Mouse (Mus musculus): ENCODE data around the gene Swap70. TPM values are rescaled to one million over a fixed set of nuclear protein-coding genes. Genes with fewer than 3 reads are reported as not detected.
A peak's percentile ranks its signal among the peaks of the same experiment; 100 is the strongest.

Gene Swap70
- polyA plus RNA-seq, 1 experiment from 2014 or later = 38.4 TPM

DNA sequence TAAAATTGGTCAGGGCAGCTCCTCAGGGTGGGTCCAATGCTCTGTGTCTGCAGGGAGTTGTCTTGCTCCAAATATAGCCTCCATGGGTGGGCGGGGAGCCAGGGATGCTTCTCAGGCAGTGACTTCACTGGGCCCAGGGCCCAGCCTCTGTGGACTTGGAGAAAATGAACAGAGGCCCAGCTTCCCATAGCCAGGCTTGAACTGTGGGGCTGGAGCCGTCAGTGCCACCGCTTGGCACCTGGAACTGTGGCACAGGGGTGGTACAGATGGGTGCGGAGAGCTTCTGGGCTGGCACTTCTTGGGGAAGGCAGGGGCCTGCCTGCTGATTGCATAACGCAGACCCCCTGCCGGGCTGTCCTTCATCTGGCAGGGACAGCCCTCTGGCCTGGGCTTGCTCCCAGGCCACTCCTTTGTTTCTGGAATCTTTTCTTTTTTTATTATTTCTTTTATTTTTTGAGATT lies 67.2 kb downstream of the Swap70 start:
- Histone ChIP-seq H3K27ac (ENCODE audit: low read length) (peak overlapping the region; percentile 71), H3K4me1 (ENCODE audit: insufficient read depth, low read depth, low read length) (peaks cover 3% of the 10 kb centered on the region; the same call in 1 of the 2 replicates), H3K9me3 (ENCODE audit: low read length) (no peaks in the 10 kb centered on the region), H3K9ac (replicated peaks; ENCODE audit: low read depth) (no peak overlapping the region), H3K36me3 (ENCODE audit: insufficient read depth, low read length) (no peaks in the 10 kb centered on the region), H3K27me3 (replicated peaks; ENCODE audit: insufficient read depth, low read length) (no peaks in the 10 kb centered on the region), H3K4me2 (replicated peaks; ENCODE audit: low read depth, low read length) (no peak overlapping the region), H3K4me3 (ENCODE audit: low read depth, low read length) (no peak overlapping the region)
- DNase-seq (ENCODE audit: low spot score) (peak; percentile 73), ATAC-seq (peak; percentile 71)
- TF ChIP-seq EP300 (IDR thresholded peaks at IDR 0.05) (no peak), CTCF (IDR thresholded peaks at IDR 0.05) (no peak)
- WGBS = 55% methylated on average over 6 of the region's 6 CpGs

DNA sequence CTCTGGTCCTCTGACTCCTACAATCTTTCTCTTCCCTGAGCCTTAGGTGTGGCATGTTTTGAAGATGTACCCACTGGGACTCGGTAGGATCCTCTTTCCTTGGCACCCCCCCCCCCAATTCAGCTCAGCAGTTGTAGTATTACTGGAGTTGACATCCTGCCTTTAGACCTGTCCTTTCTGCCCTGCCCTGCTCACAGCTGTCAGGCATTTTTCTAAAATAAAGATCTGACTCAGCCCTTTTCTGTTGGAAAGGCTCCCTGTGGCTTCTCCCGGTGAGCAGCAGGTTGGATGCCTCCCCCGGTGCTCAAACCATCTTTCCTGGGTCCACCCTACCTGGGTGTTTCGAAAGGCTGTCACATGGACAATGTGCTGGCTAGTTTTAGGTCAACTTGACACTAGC lies 68.1 kb downstream of the Swap70 start:
- H3K4me1 ChIP-seq (ENCODE audit: insufficient read depth, low read depth, low read length) = peaks cover 3% of the 10 kb centered on the region; the same call in 1 of the 2 replicates
- no peak overlapping the region for H3K9ac ChIP-seq (replicated peaks; ENCODE audit: low read depth)
- no peaks in the 10 kb centered on the region for H3K27me3 ChIP-seq (replicated peaks; ENCODE audit: insufficient read depth, low read length)
- no peak for TF ChIP-seq EP300 (IDR thresholded peaks at IDR 0.05)
- TF ChIP-seq CTCF (IDR thresholded peaks at IDR 0.05) = no peak
- no peak for ATAC-seq
- no peak overlapping the region for H3K4me3 ChIP-seq (ENCODE audit: low read depth, low read length)
- peak overlapping the region; percentile 35; the same call in 1 of the 2 replicates for H3K27ac ChIP-seq (ENCODE audit: low read length)
- DNase-seq (ENCODE audit: low spot score) = no peak
- no peaks in the 10 kb centered on the region for H3K9me3 ChIP-seq (ENCODE audit: low read length)
- WGBS = 77% methylated on average over 4 of the region's 4 CpGs
- H3K4me2 ChIP-seq (replicated peaks; ENCODE audit: low read depth, low read length) = no peak overlapping the region
- H3K36me3 ChIP-seq (ENCODE audit: insufficient read depth, low read length) = no peaks in the 10 kb centered on the region

DNA sequence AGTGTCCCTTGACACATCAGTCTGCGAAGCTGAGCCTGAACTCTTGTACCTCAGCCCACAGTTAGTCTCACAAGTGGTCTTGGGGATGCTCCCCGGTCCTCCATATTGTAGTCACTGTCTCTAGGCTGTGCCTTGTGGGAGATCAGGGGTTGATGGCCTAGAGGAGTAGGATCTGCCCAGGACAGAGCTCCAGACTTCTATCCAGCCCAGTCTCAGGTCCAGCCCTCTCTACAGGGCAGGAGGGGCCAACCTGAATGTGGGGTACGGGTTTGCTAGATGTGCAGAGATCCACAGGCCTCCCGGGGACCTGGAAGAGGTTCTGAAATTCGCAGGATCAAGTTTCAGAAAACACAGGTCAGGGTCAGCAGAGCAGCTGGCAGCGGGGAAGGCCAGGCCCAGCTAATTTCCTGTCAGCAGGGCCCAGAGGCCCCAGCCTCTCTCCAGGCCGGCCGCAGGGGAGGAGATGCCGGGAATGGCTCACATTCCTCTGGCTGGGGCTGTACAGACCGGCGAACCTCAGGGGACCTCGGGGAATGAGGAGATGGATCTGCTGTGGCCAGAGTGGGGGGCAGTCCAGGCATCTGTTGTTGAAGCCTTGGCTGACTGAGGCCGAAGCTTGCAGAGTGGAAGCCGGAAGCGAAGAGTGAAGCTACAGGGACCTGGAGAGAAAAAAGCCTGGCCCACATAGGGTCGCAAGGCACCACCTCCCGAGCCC lies 75.5 kb downstream of the Swap70 start:
- DNase-seq (ENCODE audit: low spot score) (peak; percentile 90), ATAC-seq (peak; percentile 95)
- 25% methylated on average over 17 of the region's 17 CpGs for WGBS
- Histone ChIP-seq H3K4me2 (replicated peaks; ENCODE audit: low read depth, low read length) (no peak overlapping the region), H3K4me1 (ENCODE audit: insufficient read depth, low read depth, low read length) (peaks cover 10% of the 10 kb centered on the region; the same call in 1 of the 2 replicates), H3K9me3 (ENCODE audit: low read length) (no peaks in the 10 kb centered on the region), H3K36me3 (ENCODE audit: insufficient read depth, low read length) (no peaks in the 10 kb centered on the region), H3K27me3 (replicated peaks; ENCODE audit: insufficient read depth, low read length) (no peaks in the 10 kb centered on the region), H3K9ac (replicated peaks; ENCODE audit: low read depth) (peak overlapping the region; percentile 23; the same call in 1 of the 2 replicates), H3K4me3 (ENCODE audit: low read depth, low read length) (no peak overlapping the region), H3K27ac (ENCODE audit: low read length) (peak overlapping the region; percentile 88)
- peak; percentile 17; the same call in 1 of the 2 replicates for TF ChIP-seq EP300 (IDR thresholded peaks at IDR 0.05)
- TF ChIP-seq CTCF (IDR thresholded peaks at IDR 0.05) = no peak

DNA sequence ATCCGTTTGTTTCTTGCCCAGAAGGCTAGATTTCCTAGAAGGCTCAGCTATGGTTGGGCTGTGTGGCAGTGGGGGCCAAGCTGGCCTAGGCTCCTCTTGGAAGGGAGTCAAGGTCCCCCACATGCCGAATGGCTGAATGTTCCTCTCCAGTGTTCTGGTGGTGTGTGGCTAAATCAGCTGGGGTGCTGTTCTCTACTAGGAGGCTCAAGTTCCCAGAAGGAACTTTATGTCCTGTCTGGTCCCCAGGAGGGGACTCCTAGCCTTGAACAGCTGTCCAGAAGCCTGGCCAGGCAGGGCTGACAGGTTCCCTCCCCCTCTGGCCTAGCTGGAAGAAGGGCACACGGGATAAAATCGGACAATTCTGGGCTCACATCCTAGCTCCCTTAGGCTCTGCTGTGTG lies 76.1 kb downstream of the Swap70 start:
- Histone ChIP-seq H3K9me3 (ENCODE audit: low read length) (no peaks in the 10 kb centered on the region), H3K4me1 (ENCODE audit: insufficient read depth, low read depth, low read length) (peaks cover 10% of the 10 kb centered on the region; the same call in 1 of the 2 replicates), H3K36me3 (ENCODE audit: insufficient read depth, low read length) (no peaks in the 10 kb centered on the region), H3K27me3 (replicated peaks; ENCODE audit: insufficient read depth, low read length) (no peaks in the 10 kb centered on the region), H3K4me3 (ENCODE audit: low read depth, low read length) (no peak overlapping the region), H3K4me2 (replicated peaks; ENCODE audit: low read depth, low read length) (no peak overlapping the region), H3K27ac (ENCODE audit: low read length) (peak overlapping the region; percentile 88), H3K9ac (replicated peaks; ENCODE audit: low read depth) (no peak overlapping the region)
- DNase-seq (ENCODE audit: low spot score) (peak; percentile 63), ATAC-seq (peak; percentile 76)
- no peak for TF ChIP-seq CTCF (IDR thresholded peaks at IDR 0.05)
- TF ChIP-seq EP300 (IDR thresholded peaks at IDR 0.05) = no peak
- 34% methylated on average over 4 of the region's 4 CpGs for WGBS

DNA sequence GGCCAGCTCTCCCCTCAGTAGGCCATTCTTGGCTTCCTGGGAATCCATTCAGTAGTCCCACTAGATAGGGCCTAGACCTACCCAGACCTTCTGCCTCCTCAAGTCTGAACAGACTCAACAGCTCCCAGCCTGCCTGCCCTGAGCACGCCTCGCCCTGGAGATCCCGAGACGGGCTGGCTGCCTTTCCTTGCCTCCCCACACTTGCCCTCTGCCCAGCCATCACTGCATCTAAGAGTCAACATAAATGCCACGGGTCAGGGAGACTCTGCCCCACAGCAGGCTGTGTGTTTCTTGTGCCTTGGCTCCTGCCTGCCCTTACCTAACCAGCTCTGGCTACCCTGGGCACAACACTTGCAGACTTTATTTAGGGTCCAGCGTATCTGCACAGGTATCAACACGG lies 76.6 kb downstream of the Swap70 start:
- Histone ChIP-seq H3K4me1 (ENCODE audit: insufficient read depth, low read depth, low read length) (peaks cover 10% of the 10 kb centered on the region; the same call in 1 of the 2 replicates), H3K36me3 (ENCODE audit: insufficient read depth, low read length) (no peaks in the 10 kb centered on the region), H3K9me3 (ENCODE audit: low read length) (no peaks in the 10 kb centered on the region), H3K9ac (replicated peaks; ENCODE audit: low read depth) (no peak overlapping the region), H3K4me3 (ENCODE audit: low read depth, low read length) (no peak overlapping the region), H3K27me3 (replicated peaks; ENCODE audit: insufficient read depth, low read length) (no peaks in the 10 kb centered on the region), H3K4me2 (replicated peaks; ENCODE audit: low read depth, low read length) (no peak overlapping the region), H3K27ac (ENCODE audit: low read length) (peak overlapping the region; percentile 88)
- TF ChIP-seq EP300 (IDR thresholded peaks at IDR 0.05) (no peak), CTCF (IDR thresholded peaks at IDR 0.05) (no peak)
- no peak for DNase-seq (ENCODE audit: low spot score)
- 80% methylated on average over 7 of the region's 7 CpGs for WGBS
- ATAC-seq = no peak

DNA sequence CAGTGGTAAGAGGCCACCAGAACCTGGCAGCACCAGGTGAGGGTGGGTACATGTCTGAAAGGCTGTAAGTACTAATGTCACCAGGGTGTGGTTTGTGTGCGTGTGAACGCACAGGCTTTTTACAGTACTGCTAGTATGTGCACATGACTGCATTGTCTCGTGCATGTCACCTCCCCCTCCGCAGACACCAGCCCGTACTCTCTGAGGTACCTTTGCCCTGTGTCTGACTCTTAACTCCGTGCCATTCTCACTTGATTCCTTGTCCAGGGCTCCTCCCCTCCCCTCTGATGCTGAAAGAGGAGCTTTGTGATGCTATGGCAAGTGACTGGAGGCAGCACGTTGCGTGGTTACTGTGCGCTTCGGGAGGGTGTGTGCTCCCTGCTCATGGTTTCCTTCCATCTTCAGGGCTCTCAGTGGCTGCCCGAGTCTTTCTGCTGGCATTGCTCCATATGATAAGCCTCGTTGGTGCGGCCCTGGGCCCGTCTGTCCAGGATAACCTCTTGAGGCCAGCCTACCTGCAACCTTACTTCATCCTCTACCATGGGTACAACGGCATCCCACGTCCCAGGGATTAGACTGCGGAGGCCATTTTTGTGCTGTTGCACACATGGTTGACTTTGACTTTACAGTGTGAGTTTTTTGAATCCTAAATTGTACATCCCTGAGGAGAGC lies 77.4 kb downstream of the Swap70 start:
- 0 out of 2 replicates have a peak overlapping the region, but pooled peaks have one; percentile 88 for H3K27ac ChIP-seq (ENCODE audit: low read length)
- H3K27me3 ChIP-seq (replicated peaks; ENCODE audit: insufficient read depth, low read length) = no peaks in the 10 kb centered on the region
- WGBS = 77% methylated on average over 17 of the region's 17 CpGs
- no peak for ATAC-seq
- no peak overlapping the region for H3K9ac ChIP-seq (replicated peaks; ENCODE audit: low read depth)
- H3K36me3 ChIP-seq (ENCODE audit: insufficient read depth, low read length) = no peaks in the 10 kb centered on the region
- no peak overlapping the region for H3K4me3 ChIP-seq (ENCODE audit: low read depth, low read length)
- H3K4me1 ChIP-seq (ENCODE audit: insufficient read depth, low read depth, low read length) = peaks cover 10% of the 10 kb centered on the region; the same call in 1 of the 2 replicates
- no peak overlapping the region for H3K4me2 ChIP-seq (replicated peaks; ENCODE audit: low read depth, low read length)
- TF ChIP-seq EP300 (IDR thresholded peaks at IDR 0.05) = no peak
- TF ChIP-seq CTCF (IDR thresholded peaks at IDR 0.05) = no peak
- no peak for DNase-seq (ENCODE audit: low spot score)
- H3K9me3 ChIP-seq (ENCODE audit: low read length) = no peaks in the 10 kb centered on the region

Data from lung, postnatal 0 days (tissue).